Mouse (Mus musculus) liver, postnatal 0 days (tissue): ENCODE measurements around the gene 4932411N23Rik.
"Not testable (repeated sequence)": the region's sequence is repeated elsewhere in the genome, so short reads cannot be mapped to it uniquely, and the experiment has no call there.

Experiments
- CTCF ChIP-seq: sonication (generic); IDR thresholded peaks from 2 replicates; pipeline ENCODE4 v1.5.1; 2016; ENCODE audit warnings: antibody characterized with exemption, low read depth
- EP300 ChIP-seq: IDR thresholded peaks from 2 replicates; pipeline ENCODE4 v1.6.1; 2016; ENCODE audit warnings: antibody characterized with exemption, low read depth, mild to moderate bottlenecking

- not testable (repeated sequence) for TF ChIP-seq CTCF, EP300
Observed at GRCm38 (mm10) chrX:126774846-126775245, 40.8 kb downstream of the 4932411N23Rik start.
